Mouse (Mus musculus): ENCODE data around the gene Tesk2. TPM values are rescaled to one million over a fixed set of nuclear protein-coding genes. Genes with fewer than 3 reads are reported as not detected.
"Not testable (repeated sequence)": the region's sequence is repeated elsewhere in the genome, so short reads cannot be mapped to it uniquely, and the experiment has no call there.

Gene Tesk2
- 3.0 and 3.2 TPM in 2 replicates for polyA plus RNA-seq (2015; fragmentation: Nextera tagmentation; extraction: Ambion mirVana)

- Histone ChIP-seq H3K36me3 (peaks cover 6% of the 10 kb centered on the region), H3K9me3 (no peaks in the 10 kb centered on the region), H3K9ac (peak within 1 kb of the TSS; percentile 90), H3K4me2 (peak within 1 kb of the TSS; percentile 96), H3K4me3 (peak within 1 kb of the TSS; percentile 86), H3K27me3 (replicated peaks) (no peaks in the 10 kb centered on the region), H3K27ac (replicated peaks) (peak within 1 kb of the TSS; percentile 88), H3K4me1 (peaks cover 18% of the 10 kb centered on the region)
- under 1% methylated on average over 34 of the region's 34 CpGs for WGBS
- peak; percentile 96 for ATAC-seq (ENCODE audit: extremely low read depth, insufficient number of reproducible peaks, low FRiP score, low TSS enrichment)
Measured at GRCm38 (mm10) chr4:116720343-116721097, at the start of gene Tesk2. Tesk2 (plus strand) TSS chr4:116720948.

GRCm38 (mm10) chr4:116672785-116673184 lies 48.0 kb upstream of the Tesk2 start:
- Histone ChIP-seq H3K4me1 (peaks cover 10% of the 10 kb centered on the region), H3K9me3 (no peaks in the 10 kb centered on the region), H3K4me3 (no peak overlapping the region), H3K9ac (no peak overlapping the region), H3K27me3 (replicated peaks) (no peaks in the 10 kb centered on the region), H3K4me2 (no peak overlapping the region), H3K27ac (replicated peaks) (no peak overlapping the region), H3K36me3 (no peaks in the 10 kb centered on the region)
- no peak for ATAC-seq (ENCODE audit: extremely low read depth, insufficient number of reproducible peaks, low FRiP score, low TSS enrichment)
- 41% methylated on average over 2 of the region's 2 CpGs for WGBS

- not testable (repeated sequence) for H3K27me3 ChIP-seq (replicated peaks); ATAC-seq (ENCODE audit: extremely low read depth, insufficient number of reproducible peaks, low FRiP score, low TSS enrichment); H3K27ac ChIP-seq (replicated peaks); H3K9me3 ChIP-seq; H3K36me3 ChIP-seq; H3K9ac ChIP-seq; H3K4me3 ChIP-seq; H3K4me2 ChIP-seq; H3K4me1 ChIP-seq
- WGBS = 86% methylated on average over 6 of the region's 6 CpGs
Measured at GRCm38 (mm10) chr4:116674761-116675160, 46.0 kb upstream of the Tesk2 start.

GRCm38 (mm10) chr4:116676027-116676426 lies 44.7 kb upstream of the Tesk2 start:
- no peaks in the 10 kb centered on the region for H3K9me3 ChIP-seq
- H3K9ac ChIP-seq = no peak overlapping the region
- H3K4me1 ChIP-seq = peaks cover 7% of the 10 kb centered on the region
- no peak overlapping the region for H3K4me2 ChIP-seq
- no peaks in the 10 kb centered on the region for H3K36me3 ChIP-seq
- ATAC-seq (ENCODE audit: extremely low read depth, insufficient number of reproducible peaks, low FRiP score, low TSS enrichment) = no peak
- no peaks in the 10 kb centered on the region for H3K27me3 ChIP-seq (replicated peaks)
- no peak overlapping the region for H3K27ac ChIP-seq (replicated peaks)
- no peak overlapping the region for H3K4me3 ChIP-seq
- 64% methylated on average over 3 of the region's 3 CpGs for WGBS

- Histone ChIP-seq H3K27ac (replicated peaks) (no peak overlapping the region), H3K36me3 (no peaks in the 10 kb centered on the region), H3K4me3 (no peak overlapping the region), H3K27me3 (replicated peaks) (no peaks in the 10 kb centered on the region), H3K9me3 (no peaks in the 10 kb centered on the region), H3K4me2 (no peak overlapping the region), H3K9ac (no peak overlapping the region), H3K4me1 (peaks cover 4% of the 10 kb centered on the region)
- 67% methylated on average over 1 of the region's 1 CpGs for WGBS
- no peak for ATAC-seq (ENCODE audit: extremely low read depth, insufficient number of reproducible peaks, low FRiP score, low TSS enrichment)
Measured at GRCm38 (mm10) chr4:116677808-116678207, 42.9 kb upstream of the Tesk2 start.

GRCm38 (mm10) chr4:116679141-116679540 lies 41.6 kb upstream of the Tesk2 start:
- ATAC-seq (ENCODE audit: extremely low read depth, insufficient number of reproducible peaks, low FRiP score, low TSS enrichment) = no peak
- H3K9me3 ChIP-seq = no peaks in the 10 kb centered on the region
- no peak overlapping the region for H3K27ac ChIP-seq (replicated peaks)
- H3K27me3 ChIP-seq (replicated peaks) = no peaks in the 10 kb centered on the region
- H3K4me3 ChIP-seq = no peak overlapping the region
- no peak overlapping the region for H3K9ac ChIP-seq
- H3K4me1 ChIP-seq = no peaks in the 10 kb centered on the region
- H3K36me3 ChIP-seq = no peaks in the 10 kb centered on the region
- 59% methylated on average over 5 of the region's 5 CpGs for WGBS
- H3K4me2 ChIP-seq = no peak overlapping the region

GRCm38 (mm10) chr4:116680521-116680920 lies 40.2 kb upstream of the Tesk2 start:
- H3K9ac ChIP-seq; H3K4me3 ChIP-seq; H3K36me3 ChIP-seq; H3K4me2 ChIP-seq; H3K9me3 ChIP-seq; H3K4me1 ChIP-seq; H3K27me3 ChIP-seq (replicated peaks); ATAC-seq (ENCODE audit: extremely low read depth, insufficient number of reproducible peaks, low FRiP score, low TSS enrichment); H3K27ac ChIP-seq (replicated peaks): not testable (repeated sequence)
- WGBS = 88% methylated on average over 4 of the region's 4 CpGs

- Histone ChIP-seq H3K4me3 (no peak overlapping the region), H3K4me1 (peaks cover 30% of the 10 kb centered on the region), H3K4me2 (no peak overlapping the region), H3K36me3 (peaks cover 18% of the 10 kb centered on the region), H3K9ac (no peak overlapping the region), H3K9me3 (no peaks in the 10 kb centered on the region), H3K27ac (replicated peaks) (no peak overlapping the region), H3K27me3 (replicated peaks) (no peaks in the 10 kb centered on the region)
- WGBS = 55% methylated on average over 4 of the region's 4 CpGs
- ATAC-seq (ENCODE audit: extremely low read depth, insufficient number of reproducible peaks, low FRiP score, low TSS enrichment) = no peak
Measured at GRCm38 (mm10) chr4:116683957-116684356, 36.8 kb upstream of the Tesk2 start.

GRCm38 (mm10) chr4:116684665-116685064 lies 36.1 kb upstream of the Tesk2 start:
- ATAC-seq (ENCODE audit: extremely low read depth, insufficient number of reproducible peaks, low FRiP score, low TSS enrichment) = no peak
- Histone ChIP-seq H3K27me3 (replicated peaks) (no peaks in the 10 kb centered on the region), H3K4me3 (no peak overlapping the region), H3K9ac (peak overlapping the region; percentile 93; the same call in 1 of the 2 replicates), H3K9me3 (no peaks in the 10 kb centered on the region), H3K4me1 (peaks cover 31% of the 10 kb centered on the region), H3K27ac (replicated peaks) (peak overlapping the region; percentile 99), H3K4me2 (peak overlapping the region; percentile 91), H3K36me3 (peaks cover 25% of the 10 kb centered on the region)
- WGBS = 69% methylated on average over 2 of the region's 2 CpGs

GRCm38 (mm10) chr4:116685402-116686061 lies 35.2 kb upstream of the Tesk2 start, which contains the start of gene Prdx1:
Prdx1 (plus strand) TSS chr4:116685544.
- Histone ChIP-seq H3K4me2 (peak within 1 kb of the TSS; percentile 91), H3K36me3 (peaks cover 34% of the 10 kb centered on the region), H3K9ac (peak within 1 kb of the TSS; percentile 93), H3K27ac (replicated peaks) (peak within 1 kb of the TSS; percentile 99), H3K4me1 (peaks cover 31% of the 10 kb centered on the region), H3K27me3 (replicated peaks) (no peaks in the 10 kb centered on the region), H3K4me3 (peak within 1 kb of the TSS; percentile 84), H3K9me3 (no peaks in the 10 kb centered on the region)
- WGBS = under 1% methylated on average over 56 of the region's 56 CpGs
- peak; percentile 90 for ATAC-seq (ENCODE audit: extremely low read depth, insufficient number of reproducible peaks, low FRiP score, low TSS enrichment)

- Histone ChIP-seq H3K4me2 (peak overlapping the region; percentile 91), H3K4me3 (peak overlapping the region; percentile 84), H3K27ac (replicated peaks) (peak overlapping the region; percentile 25; the same call in 1 of the 2 replicates), H3K4me1 (peaks cover 31% of the 10 kb centered on the region), H3K9ac (peak overlapping the region; percentile 93), H3K36me3 (peaks cover 49% of the 10 kb centered on the region), H3K9me3 (no peaks in the 10 kb centered on the region), H3K27me3 (replicated peaks) (no peaks in the 10 kb centered on the region)
- ATAC-seq (ENCODE audit: extremely low read depth, insufficient number of reproducible peaks, low FRiP score, low TSS enrichment) = no peak
- WGBS = 41% methylated on average over 1 of the region's 1 CpGs
Measured at GRCm38 (mm10) chr4:116687041-116687440, 33.7 kb upstream of the Tesk2 start.
